In genomic region chr16:5013054-5013838, GRCm38 (mm10) we compare ENCODE assay signal across 8 mouse cellular contexts. TPM values are rescaled to one million over a fixed set of nuclear protein-coding genes. Genes with fewer than 3 reads are reported as not detected.
DNase-seq lines count a peak whose midpoint lies in the region; ATAC-seq lines count a peak whose summit lies in the region.

Gene Rogdi, minus strand, starts transcription at chr16:5013553.

- peak within 1 kb of the TSS; percentile 83 for H3K9ac ChIP-seq in hindbrain, embryonic 12.5 days

- peak; percentile 100 for DNase-seq in NIH3T3 (ENCODE audit: low read depth)
- peak; percentile 99 for DNase-seq in cerebellum, postnatal 10 days
- DNase-seq in frontal cortex, postnatal 10 days (ENCODE audit: low spot score in 2 of 2) = peak; percentile 99
- peak; percentile 96 to 99 for DNase-seq in layer of hippocampus, postnatal 14 days (ENCODE audit: low spot score in 2 of 2)
- peak; percentile 97 for DNase-seq in lung, postnatal 14 days
- peak; percentile 99 for DNase-seq in retina, adult 2 months (ENCODE audit: low read depth, low spot score)
- peak; percentile 95 to 97 for DNase-seq in thymus, postnatal 36 days

- H3K4me3 ChIP-seq in hindbrain, embryonic 12.5 days = peak within 1 kb of the TSS; percentile 73

- H3K4me2 ChIP-seq in hindbrain, embryonic 12.5 days (replicated peaks) = peak within 1 kb of the TSS; percentile 86

- peak within 1 kb of the TSS; percentile 87 for H3K27ac ChIP-seq in hindbrain, embryonic 12.5 days

- H3K9me3 ChIP-seq in hindbrain, embryonic 12.5 days (replicated peaks) = no peaks in the 10 kb centered on the region

- WGBS in hindbrain, embryonic 12.5 days = under 1% methylated on average over 52 of the region's 63 CpGs

- no peaks in the 10 kb centered on the region for H3K27me3 ChIP-seq in hindbrain, embryonic 12.5 days

- peaks cover 12% of the 10 kb centered on the region for H3K4me1 ChIP-seq in hindbrain, embryonic 12.5 days

- peak; percentile 99 for ATAC-seq in hindbrain, embryonic 12.5 days (ENCODE audit: low FRiP score)

- H3K36me3 ChIP-seq in hindbrain, embryonic 12.5 days = peaks cover 56% of the 10 kb centered on the region

RNA-seq across cellular contexts. Expression of gene Rogdi, which starts in this region (rescaled TPM):
- 98.6 and 101 TPM in 2 replicates for polyA plus RNA-seq in hindbrain, embryonic 12.5 days (2016; fragmentation: Nextera tagmentation; extraction: Ambion mirVana)
- 100 to 1,000 TPM; 280 to 286 TPM for total RNA-seq in layer of hippocampus, postnatal 14 days (2021)

Comparison
In these comparisons a context has a peak if more than half of its experiments do, and no peak if none do; other contexts are left out.
1. Peak in every context shown above with its lines: DNase-seq, ATAC-seq, H3K4me3 ChIP-seq and H3K27ac ChIP-seq.